Mouse (Mus musculus) heart, embryonic 11.5 days (tissue): Measurements from ENCODE around the gene Snrpa1. TPM values are rescaled to one million over a fixed set of nuclear protein-coding genes. Genes with fewer than 3 reads are reported as not detected.

Experiments
- ATAC-seq: fragments of 200-750 bp; cut with Nextera tagmentation; replicated peaks from 2 replicates; pipeline ENCODE4 v1.8.0; 2017; ENCODE audit warnings: moderate library complexity; ENCODE audit not compliant: insufficient number of reproducible peaks, low FRiP score, low TSS enrichment
- H3K27ac ChIP-seq: fragments of 300-500 bp; sonication (generic); 2 replicates; pipeline ENCODE4 v1.5.1; 2014; ENCODE audit warnings: mild to moderate bottlenecking, low read depth, low read length
- H3K27me3 ChIP-seq: fragments of 300-500 bp; sonication (generic); 2 replicates; pipeline ENCODE4 v1.6.1; 2014; ENCODE audit warnings: mild to moderate bottlenecking, low read length, mixed read lengths; ENCODE audit not compliant: control insufficient read depth, insufficient read depth
- H3K36me3 ChIP-seq: fragments of 300-500 bp; sonication (generic); 2 replicates; pipeline ENCODE4 v1.6.1; 2014; ENCODE audit warnings: mild to moderate bottlenecking, low read length, moderate library complexity, mixed read lengths; ENCODE audit not compliant: control insufficient read depth, insufficient read depth
- H3K4me1 ChIP-seq: fragments of 300-500 bp; sonication (generic); 2 replicates; pipeline ENCODE4 v1.6.1; 2014; ENCODE audit warnings: low read length; ENCODE audit not compliant: control insufficient read depth, insufficient read depth
- H3K4me2 ChIP-seq: fragments of 300-500 bp; sonication (generic); 2 replicates; pipeline ENCODE4 v1.6.1; 2014; ENCODE audit warnings: mild to moderate bottlenecking, moderate library complexity
- H3K4me3 ChIP-seq: fragments of 300-500 bp; sonication (generic); 2 replicates; pipeline ENCODE4 v1.5.1; 2014; ENCODE audit warnings: low read depth, low read length
- H3K9ac ChIP-seq: fragments of 300-500 bp; sonication (generic); 2 replicates; pipeline ENCODE4 v1.6.1; 2014; ENCODE audit warnings: mild to moderate bottlenecking, low read depth, low read length, moderate library complexity
- H3K9me3 ChIP-seq: fragments of 300-500 bp; sonication (generic); replicated peaks from 2 replicates; pipeline ENCODE4 v1.6.1; 2016; ENCODE audit warnings: low read length; ENCODE audit not compliant: control insufficient read depth
- WGBS: fragments of 180-500 bp; shearing (Covaris S2); extraction: QIAGEN DNeasy Blood & Tissue Kit; methylation state at CpG from one replicate; pipeline ENCODE4 v1.1.7; 2014; ENCODE audit not compliant: insufficient replicate concordance; 5-methylcytosine and 5-hydroxymethylcytosine counted together
- polyA plus RNA-seq: library from polyadenylated mRNA; unstranded; fragments of >200 nt; fragmentation: Nextera tagmentation; extraction: Ambion mirVana; gene quantifications from 2 replicates; pipeline ENCODE4 v1.2.1, GENCODE M21; 2014

The Snrpa1 gene
- polyA plus RNA-seq, 1 experiment from 2014 or later: 128 TPM

- Histone ChIP-seq H3K4me1 (peaks cover 54% of the 10 kb centered on the region), H3K9ac (no peak overlapping the region), H3K36me3 (no peaks in the 10 kb centered on the region), H3K27me3 (no peaks in the 10 kb centered on the region), H3K27ac (no peak overlapping the region), H3K4me2 (peak overlapping the region; percentile 3; the same call in 1 of the 2 replicates), H3K9me3 (no peaks in the 10 kb centered on the region), H3K4me3 (no peak overlapping the region)
- no peak for ATAC-seq
- 47% methylated on average over 11 of the region's 11 CpGs for WGBS
Measured at GRCm38 (mm10) chr7:66115821-66116343, 57.1 kb downstream of the Snrpa1 start.

- no peak overlapping the region for H3K4me3 ChIP-seq
- peaks cover 58% of the 10 kb centered on the region for H3K4me1 ChIP-seq
- 40% methylated on average over 8 of the region's 8 CpGs for WGBS
- H3K9me3 ChIP-seq: no peaks in the 10 kb centered on the region
- peak overlapping the region; percentile 20 for H3K4me2 ChIP-seq
- no peak for ATAC-seq
- H3K27me3 ChIP-seq: no peaks in the 10 kb centered on the region
- H3K36me3 ChIP-seq: no peaks in the 10 kb centered on the region
- no peak overlapping the region for H3K27ac ChIP-seq
- no peak overlapping the region for H3K9ac ChIP-seq
Measured at GRCm38 (mm10) chr7:66116906-66117482, 58.2 kb downstream of the Snrpa1 start.

GRCm38 (mm10) chr7:66118046-66118445 lies 59.2 kb downstream of the Snrpa1 start:
- Histone ChIP-seq H3K9ac (no peak overlapping the region), H3K27me3 (no peaks in the 10 kb centered on the region), H3K36me3 (no peaks in the 10 kb centered on the region), H3K9me3 (no peaks in the 10 kb centered on the region), H3K4me1 (peaks cover 53% of the 10 kb centered on the region), H3K4me2 (no peak overlapping the region), H3K27ac (no peak overlapping the region), H3K4me3 (no peak overlapping the region)
- 83% methylated on average over 3 of the region's 3 CpGs for WGBS
- no peak for ATAC-seq

DNA sequence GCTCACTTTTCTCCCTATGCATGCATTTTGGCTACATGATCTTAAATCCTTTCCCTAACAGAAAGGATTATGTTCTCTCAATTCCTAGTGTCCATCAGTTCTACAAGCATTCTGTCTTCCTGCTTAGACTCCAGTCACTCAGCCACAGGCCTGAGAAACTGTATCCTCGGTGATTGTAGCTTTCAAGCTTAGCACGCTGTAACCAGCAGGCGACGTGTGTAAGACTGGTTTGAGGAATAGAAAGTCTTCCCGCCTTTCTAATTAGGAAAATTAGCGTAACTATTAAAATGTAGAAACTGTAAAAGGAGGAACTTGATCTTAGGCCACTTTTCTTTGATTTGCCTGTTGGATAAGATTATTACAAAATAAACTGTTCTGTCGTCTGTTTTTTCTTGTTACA lies 60.0 kb downstream of the Snrpa1 start:
- 83% methylated on average over 7 of the region's 7 CpGs for WGBS
- H3K36me3 ChIP-seq: no peaks in the 10 kb centered on the region
- no peak overlapping the region for H3K4me3 ChIP-seq
- no peaks in the 10 kb centered on the region for H3K27me3 ChIP-seq
- ATAC-seq: no peak
- no peak overlapping the region for H3K27ac ChIP-seq
- H3K4me2 ChIP-seq: no peak overlapping the region
- H3K4me1 ChIP-seq: peaks cover 47% of the 10 kb centered on the region
- no peaks in the 10 kb centered on the region for H3K9me3 ChIP-seq
- H3K9ac ChIP-seq: no peak overlapping the region

- H3K9me3 ChIP-seq: no peaks in the 10 kb centered on the region
- no peak for ATAC-seq
- no peak overlapping the region for H3K9ac ChIP-seq
- H3K27ac ChIP-seq: no peak overlapping the region
- H3K27me3 ChIP-seq: no peaks in the 10 kb centered on the region
- H3K4me2 ChIP-seq: no peak overlapping the region
- H3K4me1 ChIP-seq: peaks cover 41% of the 10 kb centered on the region
- 76% methylated on average over 1 of the region's 1 CpGs for WGBS
- H3K4me3 ChIP-seq: no peak overlapping the region
- H3K36me3 ChIP-seq: no peaks in the 10 kb centered on the region
Measured at GRCm38 (mm10) chr7:66120139-66120538, 61.3 kb downstream of the Snrpa1 start.

DNA sequence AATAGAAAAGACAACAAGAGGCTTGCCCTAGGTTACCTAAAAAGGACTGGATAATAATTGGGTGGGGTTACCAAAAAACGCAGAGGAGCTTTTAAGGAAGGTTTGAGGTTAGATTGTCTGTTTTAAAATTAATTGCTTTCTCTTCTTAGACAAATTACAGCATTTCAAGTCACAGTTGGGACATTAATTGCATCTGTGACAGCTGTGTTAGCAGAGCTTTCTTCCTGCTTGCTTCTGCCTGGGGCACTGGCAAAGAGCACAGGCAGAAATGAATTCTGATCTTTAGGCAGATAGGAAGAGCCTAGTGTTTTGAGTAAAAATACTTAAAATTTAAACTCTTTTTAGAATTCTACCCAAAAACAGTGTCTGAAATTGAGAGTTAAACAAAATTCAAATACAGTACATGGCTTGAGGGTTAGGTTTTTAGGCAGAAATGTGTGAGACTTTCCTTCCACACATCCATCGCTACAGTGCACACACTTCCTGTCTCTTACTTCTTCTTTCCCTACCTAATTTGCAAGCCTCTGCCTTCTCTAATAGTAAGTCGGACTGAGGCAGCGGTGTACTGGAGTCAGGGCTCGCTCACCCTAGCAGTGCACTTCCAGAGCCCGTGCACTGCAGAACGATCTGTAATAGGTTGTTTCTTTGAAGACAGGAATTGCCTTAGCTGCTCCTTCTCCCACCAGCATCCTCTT lies 62.0 kb downstream of the Snrpa1 start:
- H3K27ac ChIP-seq: no peak overlapping the region
- no peak for ATAC-seq
- no peak overlapping the region for H3K9ac ChIP-seq
- peaks cover 4% of the 10 kb centered on the region; the same call in 1 of the 2 replicates for H3K36me3 ChIP-seq
- WGBS: 85% methylated on average over 7 of the region's 7 CpGs
- no peaks in the 10 kb centered on the region for H3K9me3 ChIP-seq
- peaks cover 34% of the 10 kb centered on the region for H3K4me1 ChIP-seq
- no peak overlapping the region for H3K4me2 ChIP-seq
- no peak overlapping the region for H3K4me3 ChIP-seq
- H3K27me3 ChIP-seq: no peaks in the 10 kb centered on the region

Other genes with a start within 250 kb of the Snrpa1 start
- gene Pcsk6, start 197.3 kb upstream of the Snrpa1 start, polyA plus RNA-seq: 5.7 and 6.1 TPM in 2 replicates
- gene Gm45213, start 15.4 kb upstream of the Snrpa1 start, polyA plus RNA-seq: not detected in 2 replicates
- 76.4 and 85.5 TPM in 2 replicates for gene Selenos, start 20.6 kb downstream of the Snrpa1 start, polyA plus RNA-seq
- 24.1 and 29.0 TPM in 2 replicates for gene Chsy1, start 50.5 kb downstream of the Snrpa1 start, polyA plus RNA-seq